Mouse (Mus musculus) kidney, adult 9 months (tissue): ENCODE results near the gene Nr1i2.
"Not testable (repeated sequence)": the region's sequence is repeated elsewhere in the genome, so short reads cannot be mapped to it uniquely, and the experiment has no call there.

Source experiments
- DNase-seq: peaks from one replicate; pipeline ENCODE4 v3.0.0; 2022

Gene Nr1i2

GRCm38 (mm10) chr16:38286541-38286940 is 8.1 kb downstream of the Nr1i2 start:
- DNase-seq = peak; percentile 34

DNA sequence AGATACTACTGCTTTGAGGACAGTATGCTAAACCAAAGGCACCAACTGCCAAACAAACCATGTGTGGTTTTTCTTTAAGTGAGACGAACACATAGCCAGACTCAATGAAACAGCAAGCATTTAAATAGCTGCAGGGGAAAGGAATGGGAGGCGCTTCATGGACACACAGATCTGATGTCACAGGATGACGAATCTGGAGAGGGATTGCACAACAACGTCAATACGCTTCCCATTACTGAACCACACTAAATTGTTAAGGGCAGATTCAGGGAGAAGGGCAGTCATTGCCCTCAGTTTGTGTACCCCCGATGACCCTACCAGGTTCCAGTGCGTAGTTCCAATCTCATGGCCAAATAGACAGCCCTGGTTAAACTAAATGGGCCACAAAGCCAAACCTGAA is 8.8 kb downstream of the Nr1i2 start:
- no peak for DNase-seq

DNA sequence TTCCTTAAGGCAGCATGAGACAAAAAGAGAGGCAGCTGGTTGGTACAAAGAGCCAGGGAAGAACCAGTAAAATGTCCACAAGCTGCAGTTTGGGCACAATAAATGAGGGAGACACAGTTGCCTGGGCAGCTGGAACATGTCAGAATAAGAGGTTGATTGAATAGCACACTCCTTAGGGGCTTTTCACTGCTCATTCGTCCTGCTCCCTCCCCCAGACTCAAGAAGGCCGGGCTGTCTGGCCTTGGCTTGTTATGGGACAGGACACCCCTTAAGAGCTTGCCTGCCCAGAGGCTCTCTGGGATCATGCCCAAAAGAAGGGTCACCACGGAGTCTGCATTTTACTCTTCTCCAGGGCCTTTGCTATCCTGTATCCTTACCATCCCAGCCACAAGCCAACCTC is 11.3 kb downstream of the Nr1i2 start:
- no peak for DNase-seq

- no peak for DNase-seq
These were observed 12.0 kb downstream of the Nr1i2 start for GRCm38 (mm10) chr16:38282559-38283160.

GRCm38 (mm10) chr16:38280951-38281350 is 13.7 kb downstream of the Nr1i2 start:
- no peak for DNase-seq

- no peak for DNase-seq
These were observed 14.8 kb downstream of the Nr1i2 start for GRCm38 (mm10) chr16:38279794-38280193.

DNA sequence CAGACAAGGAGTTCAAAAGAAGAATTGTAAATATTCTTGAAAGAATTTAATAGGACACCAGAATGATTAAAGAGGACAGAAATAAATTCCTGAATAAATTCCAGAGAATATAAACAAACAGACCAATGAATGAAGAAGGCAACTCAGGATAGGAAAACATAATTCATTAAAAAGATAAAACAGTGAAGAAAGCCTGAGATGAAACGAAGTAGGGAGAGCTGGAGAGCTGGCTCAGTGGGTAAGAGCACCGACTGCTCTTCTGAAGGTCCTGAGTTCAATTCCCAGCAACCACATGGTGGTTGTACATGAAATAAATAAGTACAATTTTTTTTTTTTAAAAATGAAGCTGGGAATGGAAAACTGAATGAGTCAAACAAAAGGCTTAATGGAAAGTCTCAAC is 19.9 kb downstream of the Nr1i2 start:
- DNase-seq = no peak

- no peak for DNase-seq
These were observed 22.1 kb downstream of the Nr1i2 start for GRCm38 (mm10) chr16:38272483-38272882.

DNA sequence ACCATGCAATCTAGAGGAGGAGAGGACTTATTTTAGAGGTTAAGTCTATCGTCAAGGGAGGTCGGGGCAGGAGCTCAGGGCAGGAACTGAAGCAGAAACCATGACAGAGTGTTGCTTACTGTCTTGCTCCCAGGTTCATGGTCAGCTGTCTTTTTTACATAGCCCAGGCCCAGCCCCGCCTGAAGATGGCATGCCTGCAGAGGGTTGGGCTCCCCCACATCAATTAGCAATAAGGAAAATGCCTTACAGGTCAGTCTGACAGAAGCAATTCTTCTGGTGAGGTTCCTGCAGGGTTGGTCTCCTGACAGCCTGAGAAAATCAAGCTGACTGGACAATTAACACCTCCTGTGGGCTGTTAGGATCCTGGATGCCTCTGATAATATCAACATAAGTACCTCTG is 23.0 kb downstream of the Nr1i2 start:
- no peak for DNase-seq

- peak; percentile 70 for DNase-seq
These were observed 38.7 kb downstream of the Nr1i2 start for GRCm38 (mm10) chr16:38255927-38256326.

DNA sequence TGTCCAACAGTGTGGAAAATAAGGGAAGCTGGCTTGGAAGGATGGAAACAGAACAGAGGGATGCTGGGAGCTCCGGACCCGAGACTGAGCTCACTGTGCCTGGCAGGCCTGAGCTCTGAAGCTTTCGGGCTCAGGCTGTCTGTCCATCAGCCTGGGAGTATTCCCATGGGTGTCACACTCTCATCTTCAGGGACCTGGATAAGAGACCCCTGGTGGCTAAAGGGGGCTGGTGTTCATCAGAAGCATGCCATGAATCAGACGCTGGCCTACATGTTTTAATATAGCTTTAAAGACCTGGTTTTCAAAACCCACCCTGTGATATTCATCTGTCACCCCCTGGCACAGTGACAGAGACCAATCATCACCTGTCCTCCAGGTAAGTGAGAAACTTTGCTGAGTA is 39.5 kb downstream of the Nr1i2 start:
- DNase-seq = no peak

DNA sequence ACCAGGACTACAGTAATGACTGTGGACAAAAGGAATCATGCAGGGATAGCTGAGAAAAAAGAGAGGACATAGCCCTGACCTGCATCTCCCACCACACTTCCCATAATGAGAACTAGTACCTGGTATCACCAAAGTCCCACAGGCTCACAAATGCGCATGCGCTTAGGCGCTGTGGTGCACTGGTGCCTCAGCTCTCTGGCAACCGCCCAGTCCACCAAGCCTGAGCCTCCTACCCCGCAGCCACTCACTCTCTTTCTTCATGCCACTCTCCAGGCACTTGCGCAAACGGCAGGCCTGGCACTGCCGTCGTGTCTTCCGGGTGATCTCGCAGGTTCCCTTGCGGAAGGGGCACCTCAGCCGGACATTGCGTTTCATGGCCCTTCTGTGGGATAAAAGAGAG is 40.6 kb downstream of the Nr1i2 start:
- no peak for DNase-seq

DNA sequence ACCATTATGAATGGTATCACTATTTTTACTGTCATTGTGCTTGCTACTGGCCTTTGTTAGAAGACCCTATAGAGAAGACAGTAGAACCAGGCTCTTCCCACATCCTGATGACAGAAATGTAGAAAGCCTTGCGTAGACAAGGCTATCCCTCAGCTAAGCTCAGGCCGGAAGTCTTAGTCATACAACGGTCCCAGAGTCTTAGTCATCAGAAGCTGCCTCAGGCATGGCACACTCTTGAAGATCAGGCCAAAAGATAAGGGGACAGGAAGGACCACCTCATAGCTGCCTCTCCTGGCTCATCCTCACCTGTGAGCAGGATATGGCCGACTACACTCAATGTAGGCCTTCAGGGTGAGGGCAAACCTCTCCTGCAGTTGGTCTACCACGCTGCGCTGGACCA is 44.2 kb downstream of the Nr1i2 start:
- no peak for DNase-seq

DNA sequence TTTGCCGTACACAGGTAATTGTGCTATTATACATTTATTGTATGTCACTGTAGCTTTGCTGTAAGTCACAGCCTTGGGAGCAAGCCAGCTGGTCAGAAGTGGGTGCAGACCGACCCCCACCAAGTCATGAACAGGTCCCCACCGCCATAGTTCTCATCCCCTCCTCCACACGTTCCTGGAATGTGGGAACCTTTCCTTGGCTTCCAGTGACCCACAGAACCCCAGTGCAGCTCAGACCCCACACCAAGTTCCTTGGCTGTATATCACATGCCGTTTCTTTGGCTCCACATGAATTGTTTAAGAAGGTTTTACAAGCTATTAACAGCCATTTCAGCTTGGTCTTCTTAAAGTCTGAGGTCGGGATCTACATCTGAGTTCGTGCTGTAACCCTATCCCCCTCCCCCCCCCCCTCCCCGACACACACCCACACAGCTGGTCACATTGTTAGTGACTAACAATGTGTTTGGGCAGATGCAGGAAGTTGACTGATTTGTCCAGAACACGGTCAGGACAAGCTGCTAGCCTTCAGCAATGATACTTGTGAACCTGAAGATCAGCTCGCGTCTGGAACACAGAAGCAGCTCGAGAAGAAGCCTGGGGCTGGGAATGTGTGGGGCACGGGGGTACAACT is 46.2 kb downstream of the Nr1i2 start:
- DNase-seq = no peak

- DNase-seq = no peak
These were observed 48.6 kb downstream of the Nr1i2 start for GRCm38 (mm10) chr16:38245849-38246585.

DNA sequence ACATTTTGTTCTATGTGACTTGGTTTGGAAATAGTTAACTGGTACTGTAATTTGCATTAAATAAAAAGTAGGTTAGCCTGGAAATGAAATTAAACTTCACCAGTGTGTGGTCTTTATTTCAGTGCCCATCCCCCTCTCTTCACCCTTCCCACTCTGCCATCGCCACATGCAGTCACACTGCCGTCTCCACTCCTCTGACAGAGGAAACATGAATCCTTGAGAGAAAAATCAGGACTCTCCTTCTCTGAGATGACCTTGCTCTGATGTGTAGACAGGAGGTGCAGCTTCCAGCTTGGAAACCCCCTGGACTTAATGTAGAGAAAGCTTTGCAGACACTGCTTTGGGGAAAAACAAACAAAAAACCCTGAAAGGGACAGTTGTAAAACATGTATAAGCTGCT is 49.2 kb downstream of the Nr1i2 start:
- DNase-seq = no peak

DNA sequence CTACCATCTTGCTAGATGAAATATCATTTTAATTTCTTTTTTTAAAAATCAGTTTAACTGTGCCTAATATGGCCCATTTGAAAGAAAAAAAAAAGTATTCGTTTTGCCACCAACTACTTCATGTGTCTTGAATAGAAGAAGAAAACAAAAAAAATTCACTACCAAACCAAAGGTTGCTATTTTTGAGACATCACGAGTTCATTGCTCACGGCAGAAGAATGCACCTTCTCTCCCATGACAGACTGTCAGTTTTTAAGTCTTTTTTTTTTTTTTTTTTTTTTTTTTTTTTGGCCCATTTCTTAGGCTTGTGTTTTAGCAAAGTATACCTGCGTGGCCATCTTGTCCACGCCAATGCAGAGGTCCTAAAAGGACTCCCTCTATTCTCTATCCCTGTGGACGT is 50.5 kb downstream of the Nr1i2 start:
- DNase-seq = no peak

DNA sequence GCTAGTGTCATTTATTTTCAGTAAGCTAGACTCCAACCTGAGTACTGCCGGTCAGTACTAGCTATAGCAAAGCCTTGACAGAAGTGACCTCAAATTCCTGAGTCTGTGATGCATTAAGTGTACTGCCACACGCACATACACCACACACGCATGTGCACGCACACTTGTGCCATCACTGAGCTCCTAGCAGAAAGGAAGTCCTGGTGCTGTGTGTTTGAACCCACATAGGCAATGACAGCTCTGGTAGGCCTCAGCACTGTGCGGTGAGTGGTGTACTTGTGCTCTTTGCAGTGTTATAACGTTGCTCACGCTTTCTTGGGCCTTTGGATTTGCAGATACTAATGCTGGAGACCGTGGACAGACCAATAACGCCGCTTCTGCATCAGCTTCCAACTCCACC is 54.5 kb downstream of the Nr1i2 start:
- no peak for DNase-seq

GRCm38 (mm10) chr16:38239729-38240128 is 54.9 kb downstream of the Nr1i2 start:
- DNase-seq = peak; percentile 46

- DNase-seq = no peak
These were observed 57.6 kb downstream of the Nr1i2 start for GRCm38 (mm10) chr16:38236936-38237585.

DNA sequence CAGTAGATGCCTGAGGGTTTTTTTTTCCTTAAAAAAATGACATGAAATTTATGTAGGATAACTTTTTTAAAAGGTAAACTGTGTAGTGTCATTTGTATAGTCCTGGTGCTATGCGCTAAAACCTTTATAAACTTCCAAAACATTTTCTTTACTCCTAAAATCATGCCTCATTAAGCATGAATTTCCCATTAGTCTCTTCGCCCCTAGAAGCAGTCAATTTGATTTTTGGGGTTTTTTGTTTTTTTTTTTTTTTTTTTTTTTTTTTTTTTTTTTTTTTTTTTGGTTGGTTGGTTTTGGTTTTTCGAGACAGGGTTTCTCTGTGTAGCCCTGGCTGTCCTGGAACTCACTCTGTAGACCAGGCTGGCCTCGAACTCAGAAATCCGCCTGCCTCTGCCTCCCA is 72.1 kb downstream of the Nr1i2 start:
- DNase-seq = not testable (repeated sequence)

GRCm38 (mm10) chr16:38205272-38205671 is 89.4 kb downstream of the Nr1i2 start:
- DNase-seq = no peak
